Mouse (Mus musculus): Measurements from ENCODE around the gene Rpn1.
"Not testable (repeated sequence)": the region's sequence is repeated elsewhere in the genome, so short reads cannot be mapped to it uniquely, and the experiment has no call there.

Gene Rpn1

DNA sequence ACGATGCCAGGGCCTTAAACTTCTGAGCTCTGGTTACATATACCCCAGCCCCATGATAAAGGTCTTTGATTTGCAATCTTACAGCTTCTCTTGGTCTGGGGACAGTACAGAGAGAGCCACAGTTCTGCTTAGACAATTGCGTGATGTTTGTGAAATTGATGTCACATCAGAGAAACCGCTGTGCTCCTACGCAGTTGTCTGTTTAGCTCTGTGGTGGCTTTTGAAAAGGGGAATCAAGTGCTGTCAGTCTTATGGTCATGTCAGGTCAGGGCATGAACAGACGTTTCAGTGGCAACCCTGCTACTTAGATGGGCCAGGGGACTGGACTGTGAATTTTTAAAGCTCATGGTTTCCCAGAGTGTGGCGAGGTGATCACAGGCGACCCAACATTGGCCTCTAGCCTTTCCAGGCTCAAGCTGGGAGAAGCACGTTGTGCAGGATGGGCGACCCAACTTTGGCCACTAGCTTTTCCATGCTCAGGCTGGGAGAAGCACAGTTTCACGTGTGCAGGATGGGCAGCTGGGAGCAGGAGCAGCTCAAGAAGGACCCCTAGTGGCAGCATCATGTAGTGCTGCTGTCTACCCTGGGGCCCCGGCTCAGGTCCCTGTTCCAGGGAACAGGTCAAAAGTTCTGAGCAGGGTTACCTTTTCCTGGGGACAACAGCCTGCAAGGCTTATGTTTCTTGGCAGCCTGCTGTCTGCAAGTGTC is 39.0 kb downstream of the Rpn1 start:
- no peak for DNase-seq

DNA sequence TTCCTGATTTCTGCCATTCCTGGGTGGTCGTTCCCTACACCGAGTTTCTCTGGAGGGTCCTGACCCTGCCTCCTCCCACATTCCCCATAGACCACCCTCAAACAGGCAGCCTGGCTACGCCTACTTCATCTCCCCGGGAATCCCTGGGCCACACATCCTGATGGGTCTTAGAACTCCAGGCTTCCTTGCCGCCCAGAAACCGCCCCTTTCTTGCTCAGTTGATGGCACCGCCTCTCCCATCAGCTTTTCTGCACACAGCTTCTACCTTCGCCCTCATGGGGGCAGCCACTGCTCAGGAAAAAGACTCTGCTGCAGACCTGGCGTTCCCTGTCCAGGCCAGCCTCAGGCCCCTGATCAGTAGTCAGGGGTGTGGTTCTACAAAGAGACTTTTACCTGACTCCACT is 39.6 kb downstream of the Rpn1 start:
- no peak for DNase-seq

DNA sequence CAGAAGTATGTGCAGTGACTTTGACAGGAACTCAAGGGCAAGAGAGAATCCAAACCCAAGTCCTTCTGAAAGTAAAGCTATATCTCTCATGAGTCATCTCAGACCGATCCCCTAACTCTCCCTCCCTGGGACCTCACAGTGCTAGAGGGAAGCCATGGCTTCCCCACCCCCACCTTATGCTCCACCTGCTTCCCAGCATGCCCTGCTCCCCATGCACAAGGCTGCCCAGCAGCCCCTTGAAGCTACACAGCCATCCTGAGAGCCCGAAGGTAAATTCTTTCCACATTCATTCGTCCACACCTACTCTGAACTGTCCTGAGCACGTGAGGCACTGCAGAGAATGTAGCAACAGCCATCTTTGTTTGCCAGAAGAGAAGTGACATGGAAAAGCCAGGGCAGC is 40.3 kb downstream of the Rpn1 start:
- DNase-seq: no peak

DNA sequence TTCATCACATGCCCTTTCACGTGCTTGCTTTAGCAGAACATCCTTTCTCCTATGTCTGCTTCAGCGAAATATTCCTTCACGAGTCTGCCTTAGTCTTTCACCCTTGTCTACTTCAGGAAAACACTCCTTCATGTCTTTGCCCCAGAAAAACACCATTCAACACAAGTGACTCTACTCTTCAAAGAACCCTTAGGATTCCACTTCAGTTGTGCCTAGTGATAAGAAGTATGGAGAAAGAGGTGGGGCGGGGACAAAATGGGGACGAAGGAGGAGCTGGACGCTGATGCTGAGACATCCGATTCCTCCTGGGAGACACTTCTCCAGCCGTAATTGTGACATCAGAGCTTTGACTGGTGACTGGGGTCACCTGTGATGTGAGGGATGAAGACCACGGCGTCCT is 41.5 kb downstream of the Rpn1 start:
- not testable (repeated sequence) for DNase-seq

DNA sequence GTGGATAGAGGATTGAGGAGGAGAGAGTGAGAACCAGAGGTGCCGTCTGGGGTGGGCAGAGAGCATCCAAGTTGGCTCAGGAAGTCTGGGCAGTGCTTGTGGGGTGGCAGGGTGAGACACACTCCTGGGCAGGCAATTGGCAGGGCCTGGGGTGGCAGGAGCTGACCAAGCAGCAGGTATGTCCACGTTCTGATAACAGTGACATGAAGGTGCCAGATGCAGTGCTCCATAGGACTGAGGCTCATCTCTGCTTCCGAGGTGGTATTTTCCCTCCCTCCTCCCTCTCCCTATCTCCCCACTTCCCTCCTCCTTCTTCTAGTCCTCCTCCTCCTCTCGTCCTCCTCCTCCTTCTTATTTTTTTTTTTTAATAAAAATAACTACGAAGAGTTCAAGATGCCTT is 47.2 kb downstream of the Rpn1 start:
- DNase-seq: no peak

DNA sequence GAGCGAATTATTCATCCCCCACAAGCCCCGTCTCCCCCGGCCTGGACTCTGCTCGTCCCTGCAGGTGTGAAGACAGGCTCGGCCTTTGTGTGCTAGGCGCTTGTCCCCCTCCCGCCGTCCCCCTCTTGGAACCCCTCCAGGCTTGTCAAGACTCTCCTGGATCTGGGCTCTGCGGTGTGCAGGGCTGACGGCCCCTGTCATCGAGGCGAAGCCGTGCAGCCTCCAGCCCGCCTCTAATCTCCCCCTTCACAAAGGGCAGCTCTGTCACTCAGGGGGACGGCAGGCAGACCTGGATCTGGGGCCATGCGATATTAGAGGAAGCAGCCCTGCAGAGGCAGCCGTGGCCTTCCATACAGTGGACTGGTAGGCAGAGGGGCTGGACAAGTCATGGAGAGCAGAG is 47.8 kb downstream of the Rpn1 start:
- DNase-seq: no peak

DNA sequence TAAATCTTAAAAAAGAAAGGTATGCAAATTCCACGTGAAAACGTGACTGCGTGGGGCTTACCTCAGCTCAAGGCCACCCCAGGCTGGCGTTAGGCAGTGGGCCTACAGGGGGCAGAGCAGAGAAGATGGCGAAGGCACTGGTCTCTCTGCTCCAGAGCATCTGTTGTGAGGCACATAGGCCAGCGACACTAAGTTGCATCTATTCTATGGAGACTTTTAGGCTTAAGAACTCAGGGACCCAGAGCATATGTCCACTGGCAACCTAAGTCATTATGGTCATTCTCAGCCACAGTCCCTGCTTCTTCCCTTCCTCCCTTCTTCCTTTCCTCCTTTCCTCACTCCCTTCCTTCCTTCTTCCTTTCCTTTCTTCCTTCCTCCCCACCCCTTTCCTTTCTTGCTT is 48.8 kb downstream of the Rpn1 start:
- no peak for DNase-seq

DNA sequence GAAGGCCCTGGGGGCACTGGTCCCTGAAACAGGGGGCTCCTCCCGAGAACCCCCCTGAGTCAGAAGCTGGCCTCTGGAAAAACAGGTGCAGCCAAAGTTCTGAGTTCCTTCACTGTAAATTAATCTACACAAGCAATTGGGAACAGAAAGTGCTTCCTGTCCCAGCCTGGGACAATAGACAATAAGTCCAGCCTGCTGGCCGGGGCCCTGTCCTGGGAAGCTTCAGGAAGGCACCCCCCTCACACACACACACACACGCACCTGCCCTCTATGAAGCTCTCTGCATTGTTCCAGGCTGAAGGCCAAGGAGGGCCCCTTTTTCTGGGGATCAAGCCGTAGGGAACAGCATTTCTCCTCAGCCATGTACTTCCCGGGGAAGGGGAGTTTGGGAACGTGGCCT is 49.6 kb downstream of the Rpn1 start:
- DNase-seq: no peak

DNA sequence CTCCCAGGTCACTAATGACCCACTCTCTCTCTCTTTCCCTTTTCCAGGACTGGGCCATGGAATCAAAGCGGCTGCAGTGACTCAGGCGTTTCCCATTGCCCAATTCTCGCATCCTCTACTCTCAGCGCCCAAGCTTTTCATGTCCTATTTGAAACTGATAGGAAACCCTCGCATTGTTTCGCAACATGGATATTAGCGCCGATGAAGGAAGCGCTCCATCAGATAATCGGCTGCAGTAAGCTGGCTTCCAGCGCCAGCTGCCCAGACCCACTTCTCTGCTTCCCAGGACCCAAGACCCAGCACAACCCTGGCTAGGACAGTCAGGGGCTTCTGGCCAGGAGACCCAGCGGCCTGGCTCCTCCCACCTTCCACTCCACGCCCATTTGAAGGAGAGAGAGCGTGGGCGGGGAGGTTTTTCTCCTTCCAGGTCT is 51.9 kb downstream of the Rpn1 start:
- DNase-seq: no peak

DNA sequence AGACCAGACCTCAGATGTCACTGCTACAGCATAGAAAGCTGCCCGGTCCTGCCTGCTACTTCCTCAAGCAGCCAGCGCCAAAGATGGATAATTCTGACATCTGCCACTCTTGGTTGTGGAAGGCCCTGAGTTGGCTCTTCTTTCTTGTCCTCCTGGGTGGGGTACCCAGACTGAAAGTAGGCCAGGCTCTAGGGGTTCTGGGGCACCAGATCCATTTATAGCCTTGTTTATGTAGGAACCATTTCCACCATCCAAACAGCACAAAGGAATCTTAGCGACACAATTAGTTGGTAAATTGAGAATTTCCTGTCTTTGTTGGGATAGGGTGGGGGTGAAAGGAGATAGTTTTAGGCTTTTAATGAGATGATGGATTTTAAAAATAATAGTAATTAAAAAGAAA is 54.2 kb downstream of the Rpn1 start:
- no peak for DNase-seq

DNA sequence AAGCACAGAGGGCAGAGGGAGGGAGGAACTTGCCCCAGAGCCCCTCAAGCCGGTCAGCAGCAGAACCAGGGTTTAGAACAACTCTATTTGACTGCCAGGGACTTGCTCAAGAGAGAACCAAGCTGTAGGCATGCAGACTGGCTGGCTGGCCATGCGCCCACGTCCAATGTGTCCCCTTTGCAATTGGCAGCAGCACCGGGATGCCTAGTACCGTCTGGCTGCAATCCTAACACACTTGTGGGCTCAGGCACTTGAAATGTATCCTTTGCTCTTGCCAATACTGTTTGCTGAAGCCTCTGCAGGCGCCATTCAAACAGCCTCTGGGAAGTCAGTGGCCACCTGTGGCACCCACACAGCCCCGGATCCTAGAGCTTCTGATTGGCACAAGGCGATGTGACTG is 56.0 kb downstream of the Rpn1 start:
- DNase-seq: no peak

DNA sequence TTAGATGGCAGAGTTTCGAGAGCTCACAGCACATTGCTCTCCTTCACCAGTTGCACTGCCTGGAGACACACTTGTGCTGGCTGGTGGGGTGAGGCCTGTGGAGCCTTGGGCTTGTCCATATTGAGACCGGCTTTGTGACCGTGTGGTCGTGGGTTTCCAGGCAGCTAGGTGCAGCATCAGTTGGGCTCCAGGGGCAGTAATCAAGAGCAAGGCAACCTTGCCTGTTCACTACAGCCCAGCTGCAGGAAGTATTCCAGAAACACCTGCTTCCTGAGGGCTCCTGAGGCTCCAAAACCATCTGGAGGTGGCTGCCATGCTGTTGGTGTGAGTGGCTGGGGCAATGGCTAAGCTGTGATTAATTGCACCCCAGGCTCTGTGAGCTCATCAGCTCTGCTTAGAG is 61.5 kb downstream of the Rpn1 start:
- DNase-seq: no peak

DNA sequence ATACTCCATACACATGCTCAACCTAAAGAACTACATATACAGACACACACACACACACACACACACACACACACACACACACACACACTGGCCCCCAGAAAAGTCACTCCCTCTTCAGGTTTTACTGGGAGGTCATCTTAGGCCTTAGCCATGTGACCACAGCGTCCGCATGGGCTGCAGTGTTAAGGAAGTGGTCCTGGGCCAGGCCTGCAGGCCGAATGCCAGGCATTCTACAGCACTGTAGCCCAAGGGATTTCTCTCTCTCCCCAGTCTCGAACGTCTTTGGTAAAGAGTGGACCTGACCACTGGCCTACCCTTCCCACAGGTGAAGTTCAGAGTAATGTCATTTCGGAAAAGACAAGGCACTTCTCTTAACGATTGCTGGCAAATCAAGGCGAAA is 62.3 kb downstream of the Rpn1 start:
- no peak for DNase-seq

DNA sequence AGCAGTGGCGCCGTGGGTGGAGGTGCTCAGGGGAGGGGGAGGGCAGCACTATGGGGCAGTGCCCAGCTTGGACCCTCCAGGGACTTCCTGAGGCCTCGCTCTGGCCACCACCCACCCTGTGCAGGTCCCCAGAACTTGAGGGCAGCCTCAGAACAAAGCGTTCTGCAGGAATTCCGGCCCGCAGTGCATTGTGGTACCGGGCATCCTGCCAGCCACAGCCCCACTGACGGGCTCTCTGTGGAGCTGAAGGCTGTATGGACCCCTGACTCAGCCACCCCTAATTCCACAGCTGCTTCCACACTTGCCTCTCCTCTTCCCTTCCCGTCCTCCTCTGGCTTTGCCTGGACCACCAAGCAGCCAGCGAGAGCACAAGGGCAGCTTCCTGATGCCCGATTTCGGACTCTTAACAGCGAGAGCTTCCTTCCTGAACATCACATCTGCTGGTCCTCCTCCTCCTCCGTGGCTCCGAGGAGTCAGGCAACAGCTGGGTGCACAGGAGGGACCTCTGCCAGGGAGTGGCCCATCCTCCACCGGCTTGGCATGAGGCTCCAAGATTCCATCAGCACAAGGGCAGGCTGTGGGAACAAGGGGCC is 63.2 kb downstream of the Rpn1 start:
- no peak for DNase-seq

DNA sequence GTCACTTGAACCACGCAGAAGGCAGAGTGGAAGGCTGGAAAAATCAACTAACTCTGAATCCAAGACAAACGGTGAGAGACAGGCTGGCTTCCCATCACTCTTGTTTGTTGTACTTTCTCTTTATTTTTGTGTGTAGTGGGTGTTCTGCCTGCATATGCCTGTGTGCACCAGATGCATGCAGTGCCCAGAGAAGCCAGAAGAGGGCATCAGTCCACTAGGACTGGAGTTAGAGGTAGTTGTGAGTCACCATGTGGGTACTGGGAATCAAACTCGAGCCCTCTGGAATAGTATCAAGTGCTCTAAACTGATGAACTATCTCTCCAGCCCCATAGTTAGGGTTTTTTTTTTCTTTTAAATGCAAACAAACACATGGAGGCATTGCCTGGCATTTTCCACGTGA is 67.1 kb downstream of the Rpn1 start:
- DNase-seq: no peak

DNA sequence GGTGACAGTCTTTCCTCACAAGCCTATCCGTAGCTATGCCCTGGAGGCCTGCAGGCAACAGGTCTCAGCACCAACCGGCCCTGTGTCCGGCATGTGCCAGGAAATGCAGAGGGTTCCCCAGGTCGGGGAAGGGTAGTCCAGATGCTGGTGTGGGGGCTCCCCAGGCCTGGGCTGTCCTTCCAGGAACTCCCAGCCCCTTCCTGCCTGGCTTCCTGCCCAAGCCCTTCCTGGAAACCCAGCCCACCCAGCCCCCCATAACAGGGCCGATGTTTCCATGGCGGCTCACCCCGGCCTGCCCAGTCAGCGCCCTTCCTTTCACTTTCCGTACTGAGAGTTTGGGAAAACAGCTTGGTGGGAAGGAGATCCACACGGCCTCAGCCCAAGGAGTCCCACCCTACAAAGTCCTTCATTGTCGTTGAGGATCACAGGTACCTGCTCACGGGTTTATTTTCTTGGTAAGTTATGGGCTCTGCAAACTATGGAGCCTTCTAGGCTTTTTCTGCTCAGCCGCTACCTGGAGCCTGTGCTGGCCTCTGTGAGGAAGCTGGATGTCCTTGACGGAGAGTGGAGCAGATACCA is 67.9 kb downstream of the Rpn1 start:
- no peak for DNase-seq

DNA sequence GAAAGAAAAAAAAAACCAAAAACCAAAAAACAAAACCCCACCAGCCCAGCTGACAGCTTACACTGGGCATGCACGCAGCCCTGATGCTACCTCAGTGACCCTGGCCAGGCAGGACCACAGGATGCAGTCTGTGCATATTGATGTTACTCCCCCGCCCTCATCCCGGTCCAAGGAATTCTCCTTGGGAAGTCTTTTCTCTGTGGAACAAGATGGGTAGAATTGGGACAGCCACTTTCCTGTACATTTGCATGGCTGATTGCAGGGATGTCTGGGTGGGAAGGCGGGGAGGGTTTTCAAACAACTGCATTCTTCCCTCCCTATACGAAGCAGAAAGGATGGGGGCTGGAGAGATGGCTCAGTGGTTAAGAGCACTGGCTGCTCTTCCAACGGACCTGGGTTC is 68.7 kb downstream of the Rpn1 start:
- DNase-seq: no peak

Measured in spleen, adult 18-20 months (tissue).